Mouse (Mus musculus) cerebellum, adult 8-10 months (tissue): Measurements from ENCODE around the gene Ube2s.
A peak's percentile ranks its signal among the peaks of the same experiment; 100 is the strongest.
"Not testable (repeated sequence)": the region's sequence is repeated elsewhere in the genome, so short reads cannot be mapped to it uniquely, and the experiment has no call there.

Experiments used
- DNase-seq: peaks from one replicate; pipeline ENCODE4 v3.0.0; 2022

The Ube2s gene

GRCm38 (mm10) chr7:4812303-4813104, at the start of gene Ube2s:
TSS of gene Ube2s (minus strand) at chr7:4812590.
- DNase-seq: peak; percentile 98

- DNase-seq: not testable (repeated sequence)
Observed at GRCm38 (mm10) chr7:4860926-4861325, 48.5 kb upstream of the Ube2s start.

- no peak for DNase-seq
Observed at GRCm38 (mm10) chr7:4859418-4859978, 47.1 kb upstream of the Ube2s start.

GRCm38 (mm10) chr7:4857321-4857720, 44.9 kb upstream of the Ube2s start:
- DNase-seq: peak; percentile 43

- DNase-seq: no peak
Observed at GRCm38 (mm10) chr7:4856508-4856907, 44.1 kb upstream of the Ube2s start.

- no peak for DNase-seq
Observed at GRCm38 (mm10) chr7:4853613-4854012, 41.2 kb upstream of the Ube2s start.

GRCm38 (mm10) chr7:4851315-4851688, 38.9 kb upstream of the Ube2s start:
- no peak for DNase-seq

GRCm38 (mm10) chr7:4850621-4851314, 38.4 kb upstream of the Ube2s start:
- no peak for DNase-seq

GRCm38 (mm10) chr7:4849372-4849771, 37.0 kb upstream of the Ube2s start:
- DNase-seq: no peak

GRCm38 (mm10) chr7:4844917-4845309, 32.5 kb upstream of the Ube2s start:
- peak; percentile 64 for DNase-seq

- no peak for DNase-seq
Observed at GRCm38 (mm10) chr7:4844245-4844916, 32.0 kb upstream of the Ube2s start, which contains the start of gene Shisa7. TSS of gene Shisa7 (minus strand) at chr7:4844696.

GRCm38 (mm10) chr7:4843604-4844244, 31.3 kb upstream of the Ube2s start:
- peak; percentile 42 for DNase-seq

- no peak for DNase-seq
Observed at GRCm38 (mm10) chr7:4842634-4843131, 30.3 kb upstream of the Ube2s start.

GRCm38 (mm10) chr7:4842077-4842476, 29.7 kb upstream of the Ube2s start:
- DNase-seq: no peak

GRCm38 (mm10) chr7:4837639-4838038, 25.2 kb upstream of the Ube2s start:
- no peak for DNase-seq

- peak; percentile 82 for DNase-seq
Observed at GRCm38 (mm10) chr7:4836351-4836792, 24.0 kb upstream of the Ube2s start.

- peak; percentile 50 for DNase-seq
Observed at GRCm38 (mm10) chr7:4835631-4836327, 23.4 kb upstream of the Ube2s start.

- DNase-seq: no peak
Observed at GRCm38 (mm10) chr7:4830476-4830875, 18.1 kb upstream of the Ube2s start.

- DNase-seq: no peak
Observed at GRCm38 (mm10) chr7:4825365-4825764, 13.0 kb upstream of the Ube2s start.

- DNase-seq: no peak
Observed at GRCm38 (mm10) chr7:4822162-4822907, 9.9 kb upstream of the Ube2s start.

- no peak for DNase-seq
Observed at GRCm38 (mm10) chr7:4821690-4822089, 9.3 kb upstream of the Ube2s start.
